Comparison of ENCODE assay signal across 8 mouse cellular contexts in the genomic region with DNA sequence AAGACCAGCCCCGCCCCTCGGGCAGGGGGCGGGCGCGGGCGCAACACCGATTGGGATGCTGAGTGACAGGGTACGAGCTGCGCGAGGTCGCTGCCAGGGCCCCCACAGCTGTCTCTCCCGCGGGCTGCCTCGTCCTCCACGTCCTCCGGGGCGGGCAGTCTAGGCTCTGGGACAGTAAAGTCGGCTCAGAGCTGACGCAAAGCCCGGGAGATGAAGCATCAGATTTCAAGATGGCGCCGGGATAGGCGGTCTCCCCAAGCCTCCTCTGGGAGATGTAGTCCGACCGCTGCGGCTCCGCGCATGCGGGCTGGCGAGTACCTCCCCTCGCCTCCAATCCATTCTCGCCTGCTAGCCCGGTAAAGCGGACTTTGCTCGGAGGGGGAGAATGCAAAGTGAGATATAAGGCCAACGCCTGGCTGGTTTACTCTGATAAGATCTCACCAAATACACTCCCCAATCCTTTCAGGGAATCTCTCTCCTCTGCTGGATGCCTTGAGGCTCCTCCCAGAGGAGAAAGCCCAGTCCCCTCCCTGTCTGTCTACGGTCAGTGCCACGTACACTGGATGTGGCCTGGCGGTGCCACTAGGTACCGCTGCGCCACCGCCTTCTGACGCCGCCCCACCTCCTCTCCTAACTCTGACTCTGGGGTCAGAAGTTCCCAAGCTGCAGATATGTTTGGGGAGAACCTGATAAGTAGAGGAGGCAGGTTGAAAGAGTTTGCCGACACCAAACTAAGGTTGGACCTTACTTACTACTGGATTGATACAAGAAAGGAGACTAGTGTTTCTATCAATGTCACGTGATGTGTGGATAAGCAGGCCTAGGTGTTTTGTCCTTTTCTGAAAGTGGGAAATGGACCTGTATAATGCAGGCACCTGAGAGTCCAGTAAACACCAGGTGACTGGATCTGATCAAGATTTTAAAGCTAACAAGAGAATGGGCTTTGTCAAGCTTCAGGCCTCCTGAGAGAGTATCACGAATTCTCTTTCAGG.
A peak's percentile ranks its signal among the peaks of the same experiment; 100 is the strongest.
DNase-seq lines count a peak whose midpoint lies in the region; ATAC-seq and TF ChIP-seq lines count a peak whose summit lies in the region.

No protein-coding gene starts in this region.

- WGBS in lung, embryonic 16.5 days = 2% methylated on average over 47 of the region's 47 CpGs

- peak; percentile 70 to 81 for TF ChIP-seq POLR2A in MEL (IDR thresholded peaks at IDR 0.05; ENCODE audit: control insufficient read depth in 1 of 2, insufficient read depth in 1 of 2, low read depth in 1 of 2, low read length in 2 of 2, poor library complexity in 1 of 2)

- peak overlapping the region; percentile 77 for H3K4me2 ChIP-seq in lung, embryonic 16.5 days (ENCODE audit: low read depth, low read length)

- peak overlapping the region; percentile 66 for H3K9ac ChIP-seq in MEL (ENCODE audit: control insufficient read depth, low read depth, low read length, poor library complexity, severe bottlenecking)
- peak overlapping the region; percentile 87 for H3K9ac ChIP-seq in lung, embryonic 16.5 days (ENCODE audit: low read length)

- peaks cover 0 to 3% of the 10 kb centered on the region in 2 experiments; a peak in 2 of 4 replicates for H3K27me3 ChIP-seq in MEL (ENCODE audit: control insufficient read depth in 1 of 2, insufficient read depth in 2 of 2, low read length in 2 of 2)
- H3K27me3 ChIP-seq in lung, embryonic 16.5 days (ENCODE audit: control insufficient read depth, insufficient read depth, low read depth, low read length) = no peaks in the 10 kb centered on the region

- TF ChIP-seq CTCF in MEL (IDR thresholded peaks at IDR 0.05 in 2 of 3, conservative IDR thresholded peaks at IDR 0.05 in 1 of 3; ENCODE audit: control insufficient read depth in 1 of 3, insufficient read depth in 1 of 3, low read depth in 2 of 3, low read length in 3 of 3, poor library complexity in 1 of 3, severe bottlenecking in 1 of 3) = peak; percentile 28 to 56 (median 48)

- TF ChIP-seq RAD21 in MEL (IDR thresholded peaks at IDR 0.05; ENCODE audit: low read depth, low read length) = peak; percentile 27

- DNase-seq in MEL (ENCODE audit: low read depth, low spot score) = peak; percentile 97
- DNase-seq in cerebellum, adult 8-10 months = peak; percentile 93
- peak; percentile 96 for DNase-seq in forelimb bud, embryonic 11.5 days (ENCODE audit: low read depth, low spot score)
- peak; percentile 86 for DNase-seq in layer of hippocampus, adult 9-10 months (ENCODE audit: low spot score)
- DNase-seq in ovary, postnatal 10 days (ENCODE audit: low spot score) = peak; percentile 85
- DNase-seq in thymus, postnatal 10 days (ENCODE audit: low spot score in 2 of 2) = peak; percentile 83 to 87

- 0 out of 2 replicates have a peak, but pooled peaks cover 2% of the 10 kb centered on the region for H3K79me2 ChIP-seq in MEL (ENCODE audit: control insufficient read depth, insufficient read depth, low read length, poor library complexity)

- peaks cover 0 to 16% of the 10 kb centered on the region in 2 experiments; a peak in 2 of 4 replicates for H3K36me3 ChIP-seq in MEL (ENCODE audit: control insufficient read depth in 1 of 2, insufficient read depth in 2 of 2, low read length in 2 of 2)
- no peaks in the 10 kb centered on the region for H3K36me3 ChIP-seq in lung, embryonic 16.5 days (ENCODE audit: control insufficient read depth, insufficient read depth, low read length)

- peak overlapping the region; percentile 26 for H3K27ac ChIP-seq in MEL (ENCODE audit: control insufficient read depth, low read depth, low read length)
- H3K27ac ChIP-seq in lung, embryonic 16.5 days (ENCODE audit: low read length) = peak overlapping the region; percentile 87

- H3K9me3 ChIP-seq in MEL (replicated peaks; ENCODE audit: insufficient read depth, low read length) = no peaks in the 10 kb centered on the region
- H3K9me3 ChIP-seq in lung, embryonic 16.5 days (ENCODE audit: control insufficient read depth, low read length) = no peaks in the 10 kb centered on the region

- peaks cover 0 to 13% of the 10 kb centered on the region in 2 experiments; a peak in 3 of 4 replicates for H3K4me1 ChIP-seq in MEL (ENCODE audit: control insufficient read depth in 1 of 2, insufficient read depth in 2 of 2, low read length in 2 of 2)
- H3K4me1 ChIP-seq in lung, embryonic 16.5 days (replicated peaks; ENCODE audit: control insufficient read depth, insufficient read depth, low read length) = peaks cover 17% of the 10 kb centered on the region

- TF ChIP-seq EP300 in MEL (IDR thresholded peaks at IDR 0.05; ENCODE audit: low read depth in 1 of 2, low read length in 2 of 2) = peak in 1 of 2 experiments; percentile 26; a peak in 1 of 4 replicates

- ATAC-seq in hematopoietic stem cell, adult 5-6 weeks (replicated peaks in 1 of 2; ENCODE audit: insufficient read depth in 1 of 2, low FRiP score in 2 of 2, low TSS enrichment in 1 of 2, low read depth in 1 of 2, poor library complexity in 2 of 2, severe bottlenecking in 2 of 2) = peak; percentile 96
- peak; percentile 98 for ATAC-seq in lung, embryonic 16.5 days (ENCODE audit: low read depth)

- peak overlapping the region; percentile 60 to 77 for H3K4me3 ChIP-seq in MEL (ENCODE audit: control insufficient read depth in 1 of 2, insufficient read depth in 1 of 2, low read depth in 2 of 2, low read length in 2 of 2)
- H3K4me3 ChIP-seq in lung, embryonic 16.5 days (ENCODE audit: low read length) = peak overlapping the region; percentile 86

TF ChIP-seq in MEL, 35 proteins besides CTCF, POLR2A, EP300 and RAD21:
- TF ChIP-seq MYB (IDR thresholded peaks at IDR 0.05; ENCODE audit: low read depth, low read length) = no peak
- no peak for TF ChIP-seq POLR2AphosphoS5 (IDR thresholded peaks at IDR 0.05; ENCODE audit: borderline replicate concordance, low read depth, low read length)
- peak; percentile 26 to 74; a peak in 2 of 4 replicates for TF ChIP-seq USF2 (IDR thresholded peaks at IDR 0.05; ENCODE audit: borderline replicate concordance in 1 of 2, insufficient read depth in 1 of 2, low read depth in 1 of 2, low read length in 2 of 2)
- peak; percentile 65; the same call in 1 of the 2 replicates for TF ChIP-seq SIN3A (IDR thresholded peaks at IDR 0.05; ENCODE audit: low read length)
- 0 out of 2 replicates have a peak, but pooled peaks have one; percentile 41 for TF ChIP-seq UBTF (IDR thresholded peaks at IDR 0.05; ENCODE audit: borderline replicate concordance, insufficient read depth, low read depth, low read length)
- peak; percentile 88 for TF ChIP-seq KAT2A (conservative IDR thresholded peaks at IDR 0.05; ENCODE audit: low read depth, low read length)
- peak; percentile 69 for TF ChIP-seq RCOR1 (IDR thresholded peaks at IDR 0.05; ENCODE audit: low read depth, low read length)
- peak; percentile 28; the same call in 1 of the 2 replicates for TF ChIP-seq TBP (IDR thresholded peaks at IDR 0.05; ENCODE audit: low read depth, low read length)
- peak; percentile 73; the same call in 1 of the 2 replicates for TF ChIP-seq E2F4 (IDR thresholded peaks at IDR 0.05; ENCODE audit: borderline replicate concordance, low read depth, low read length)
- TF ChIP-seq MXI1 (IDR thresholded peaks at IDR 0.05; ENCODE audit: low read depth, low read length) = peak; percentile 75
- TF ChIP-seq USF1 (IDR thresholded peaks at IDR 0.05; ENCODE audit: low read depth, low read length) = peak; percentile 92
- no peak for TF ChIP-seq TAL1 (IDR thresholded peaks at IDR 0.05; ENCODE audit: low read length)
- no peak for TF ChIP-seq ELF1 (IDR thresholded peaks at IDR 0.05; ENCODE audit: low read depth, low read length)
- TF ChIP-seq JUND (IDR thresholded peaks at IDR 0.05; ENCODE audit: low read depth, low read length) = no peak
- peak; percentile 67 for TF ChIP-seq TCF12 (IDR thresholded peaks at IDR 0.05; ENCODE audit: low read depth, low read length)
- no peak for TF ChIP-seq GABPA (IDR thresholded peaks at IDR 0.05; ENCODE audit: low read depth, low read length)
- 0 out of 2 replicates have a peak, but pooled peaks have one; percentile 16 for TF ChIP-seq SMC3 (IDR thresholded peaks at IDR 0.05; ENCODE audit: low read depth, low read length)
- TF ChIP-seq CHD1 (IDR thresholded peaks at IDR 0.05; ENCODE audit: low read depth, low read length) = no peak
- TF ChIP-seq ZKSCAN1 (IDR thresholded peaks at IDR 0.05; ENCODE audit: low read depth, low read length) = no peak
- TF ChIP-seq ZC3H11A (IDR thresholded peaks at IDR 0.05; ENCODE audit: low read depth, low read length) = no peak
- no peak for TF ChIP-seq MEF2A (IDR thresholded peaks at IDR 0.05; ENCODE audit: extremely low read depth, insufficient replicate concordance, low read depth, low read length, poor library complexity, severe bottlenecking)
- no peak for TF ChIP-seq CHD2 (IDR thresholded peaks at IDR 0.05; ENCODE audit: low read length)
- peak; percentile 30; the same call in 1 of the 2 replicates for TF ChIP-seq ETS1 (IDR thresholded peaks at IDR 0.05; ENCODE audit: low read depth, low read length)
- no peak; the same call in 1 of the 2 replicates for TF ChIP-seq MAZ (IDR thresholded peaks at IDR 0.05; ENCODE audit: low read depth, low read length)
- TF ChIP-seq BHLHE40 (IDR thresholded peaks at IDR 0.05; ENCODE audit: borderline replicate concordance, low read depth, low read length) = peak; percentile 68; the same call in 1 of the 2 replicates
- no peak for TF ChIP-seq MAFK (IDR thresholded peaks at IDR 0.05; ENCODE audit: borderline replicate concordance, low read depth, low read length)
- no peak; the same call in 1 of the 2 replicates for TF ChIP-seq POLR2AphosphoS2 (IDR thresholded peaks at IDR 0.05; ENCODE audit: low read length)
- TF ChIP-seq ZMIZ1 (IDR thresholded peaks at IDR 0.05; ENCODE audit: low read depth, low read length) = peak; percentile 28; the same call in 1 of the 2 replicates
- TF ChIP-seq MYC (IDR thresholded peaks at IDR 0.05; ENCODE audit: low read depth, low read length) = no peak
- peak; percentile 99 for TF ChIP-seq HCFC1 (IDR thresholded peaks at IDR 0.05; ENCODE audit: low read depth, low read length)
- TF ChIP-seq ZNF384 (IDR thresholded peaks at IDR 0.05; ENCODE audit: low read depth, low read length) = no peak
- peak; percentile 83 for TF ChIP-seq NELFE (IDR thresholded peaks at IDR 0.05; ENCODE audit: low read depth, low read length)
- TF ChIP-seq MAX (IDR thresholded peaks at IDR 0.05; ENCODE audit: low read length) = peak; percentile 65
- peak; percentile 40 for TF ChIP-seq GATA1 (IDR thresholded peaks at IDR 0.05; ENCODE audit: low read depth, low read length)
- peak; percentile 88 for TF ChIP-seq NRF1 (IDR thresholded peaks at IDR 0.05; ENCODE audit: insufficient read depth, low read depth, low read length, poor library complexity, severe bottlenecking)

Comparison
In these comparisons a context has a peak if more than half of its experiments do, and no peak if none do; other contexts are left out.
1. Peak in every context shown above with its lines: DNase-seq, ATAC-seq, H3K4me3 ChIP-seq and H3K27ac ChIP-seq.